Mouse (Mus musculus): ENCODE results near the gene Tapbp.
"Not testable (repeated sequence)": the region's sequence is repeated elsewhere in the genome, so short reads cannot be mapped to it uniquely, and the experiment has no call there.

Gene Tapbp

DNA sequence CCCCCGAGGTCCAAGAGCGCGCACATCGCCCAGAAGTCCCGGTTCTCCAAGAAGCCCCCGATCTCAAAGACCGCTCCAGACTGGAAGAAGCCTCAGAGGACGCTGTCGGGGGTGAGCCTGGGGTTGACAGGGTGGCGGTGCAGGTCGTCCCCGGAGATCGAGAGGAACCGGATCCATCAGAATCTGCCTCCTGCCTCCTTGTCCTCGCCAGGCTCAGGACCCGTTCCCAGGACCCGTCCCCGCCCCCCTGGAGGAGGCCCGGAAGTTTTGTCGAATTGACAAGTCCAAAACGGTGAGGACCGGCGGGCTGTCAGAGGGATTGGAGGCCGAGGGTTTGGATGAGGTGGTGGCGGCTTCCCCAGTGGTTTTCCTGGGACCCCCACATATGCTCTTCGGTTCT is 25.3 kb downstream of the Tapbp start:
- DNase-seq (ENCODE audit: extremely low read depth, insufficient read length, low spot score) = peak; percentile 60

DNA sequence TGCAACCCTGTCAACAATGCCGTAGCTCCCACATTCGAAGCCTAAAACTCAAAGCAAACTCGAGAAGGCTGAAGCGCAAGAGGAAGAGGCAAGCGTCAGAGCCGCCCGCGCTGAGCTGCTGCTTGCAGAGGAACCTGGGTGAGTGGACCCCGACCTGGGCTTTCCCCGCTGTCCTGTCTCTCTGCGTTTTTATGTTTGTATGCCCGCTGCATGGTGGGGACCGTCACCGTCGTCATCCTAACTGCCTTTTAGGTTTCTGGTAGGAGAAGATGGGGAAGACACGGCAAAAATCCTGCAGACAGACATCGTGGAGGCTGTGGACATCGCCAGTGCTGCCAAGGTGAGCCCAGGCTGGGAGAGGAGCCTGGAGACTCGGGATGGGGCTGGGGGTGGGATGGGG is 25.7 kb downstream of the Tapbp start:
- DNase-seq (ENCODE audit: extremely low read depth, insufficient read length, low spot score) = no peak

DNA sequence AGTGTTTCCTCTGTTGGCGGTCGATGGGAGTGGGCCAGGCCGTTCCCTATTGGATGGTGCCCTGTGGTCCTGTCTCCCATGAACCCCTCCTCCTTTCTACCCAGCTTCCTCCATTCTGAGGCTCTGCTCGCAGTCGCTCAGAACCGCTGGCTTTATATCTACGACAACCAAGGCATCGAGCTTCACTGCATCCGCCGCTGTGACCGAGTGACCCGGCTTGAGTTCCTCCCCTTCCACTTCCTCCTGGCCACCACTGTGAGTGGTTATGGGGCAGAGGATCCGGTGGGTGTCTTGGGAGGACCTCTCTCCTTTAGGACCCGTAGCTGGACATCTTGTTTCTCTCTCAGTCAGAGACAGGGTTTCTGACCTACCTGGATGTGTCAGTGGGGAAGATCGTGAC is 27.8 kb downstream of the Tapbp start:
- DNase-seq (ENCODE audit: extremely low read depth, insufficient read length, low spot score) = no peak

DNA sequence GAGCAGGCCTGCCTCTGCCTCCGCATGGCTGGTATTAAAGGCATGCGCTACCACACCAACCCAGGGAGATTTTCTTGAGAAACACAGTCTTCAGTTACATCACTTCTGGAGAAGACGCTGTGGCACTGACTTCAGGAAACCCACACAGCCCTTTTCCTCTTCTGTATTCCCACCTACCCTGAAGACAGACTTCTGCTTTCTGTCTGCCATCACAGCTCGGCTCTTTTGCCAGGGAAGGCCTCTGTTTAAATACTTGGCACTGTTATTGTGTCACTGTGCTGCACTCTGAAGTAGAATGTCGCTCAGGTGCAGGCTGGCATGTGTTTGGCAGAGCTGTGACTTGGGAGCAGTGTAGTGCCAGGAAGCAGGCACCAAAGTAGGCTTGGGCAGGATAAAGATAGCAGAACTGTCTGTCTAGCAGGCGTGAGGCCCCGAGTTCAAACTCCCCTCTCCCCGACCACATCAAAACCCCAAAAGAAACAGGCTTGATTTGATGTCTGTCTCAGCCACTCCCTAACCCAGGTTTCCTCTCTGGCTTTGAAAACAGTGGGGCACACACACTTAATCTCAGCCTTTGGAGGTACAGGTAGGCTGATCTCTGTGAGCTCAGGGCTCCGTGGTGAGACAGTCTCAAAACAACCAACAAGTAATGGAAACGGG is 31.9 kb downstream of the Tapbp start:
- DNase-seq (ENCODE audit: extremely low read depth, insufficient read length, low spot score) = no peak

DNA sequence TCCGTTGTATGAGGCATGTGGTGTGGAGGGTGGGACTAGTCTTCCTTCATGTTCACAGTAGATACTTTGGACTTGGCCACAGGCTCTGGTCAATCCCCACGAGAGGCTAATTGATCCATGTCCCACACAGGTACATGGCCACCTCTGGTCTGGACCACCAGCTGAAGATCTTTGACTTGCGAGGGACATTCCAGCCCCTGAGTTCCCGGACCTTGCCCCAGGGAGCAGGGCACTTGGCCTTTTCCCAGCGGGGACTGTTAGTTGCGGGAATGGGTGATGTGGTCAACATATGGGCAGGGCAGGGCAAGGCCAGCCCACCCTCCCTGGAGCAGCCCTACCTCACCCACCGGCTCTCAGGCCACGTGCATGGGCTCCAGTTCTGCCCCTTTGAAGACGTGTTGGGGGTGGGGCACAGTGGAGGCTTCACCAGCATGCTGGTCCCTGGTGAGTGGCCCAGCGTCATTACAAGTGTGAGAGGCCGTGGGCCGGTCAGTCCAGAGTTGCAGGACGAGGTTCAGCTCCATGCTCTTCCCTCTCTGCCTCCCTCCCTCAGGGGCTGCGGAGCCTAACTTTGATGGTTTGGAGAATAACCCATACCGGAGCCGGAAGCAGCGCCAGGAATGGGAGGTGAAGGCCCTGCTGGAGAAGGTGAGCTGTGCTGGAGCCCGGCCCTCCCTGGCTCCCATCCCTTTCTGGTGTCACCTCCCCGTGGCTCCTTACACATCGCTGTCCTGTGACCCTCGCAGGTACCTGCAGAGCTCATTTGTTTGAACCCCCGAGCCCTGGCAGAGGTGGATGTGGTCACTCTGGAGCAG is 32.6 kb downstream of the Tapbp start:
- no peak for DNase-seq (ENCODE audit: extremely low read depth, insufficient read length, low spot score)

DNA sequence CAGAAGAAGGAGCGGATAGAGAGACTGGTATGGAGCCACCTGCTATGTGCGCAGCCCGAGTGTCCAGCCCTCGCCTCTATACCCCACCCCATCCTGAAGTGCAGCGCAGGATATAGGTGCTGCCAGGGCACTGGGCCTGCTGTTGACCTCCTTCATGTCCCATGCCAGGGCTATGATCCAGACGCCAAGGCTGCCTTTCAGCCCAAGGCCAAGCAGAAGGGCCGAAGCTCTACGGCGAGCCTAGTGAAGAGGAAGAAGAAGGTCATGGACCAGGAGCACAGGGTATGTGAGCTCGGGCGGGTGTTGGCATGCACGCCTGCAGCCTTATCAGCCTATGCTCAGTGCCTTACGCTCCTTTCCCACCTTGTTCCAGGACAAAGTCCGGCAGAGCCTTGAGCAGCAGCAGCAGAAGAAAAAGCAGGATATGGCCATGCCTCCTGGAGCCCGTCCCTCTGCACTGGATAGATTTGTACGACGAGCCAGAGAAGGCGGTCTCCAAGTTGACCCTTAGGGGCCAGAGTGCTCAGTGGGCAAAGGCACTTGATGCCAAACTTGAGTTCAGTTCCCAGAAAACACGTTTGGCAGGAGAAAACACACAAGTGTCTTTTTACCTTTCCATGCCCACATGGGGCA is 33.3 kb downstream of the Tapbp start:
- no peak for DNase-seq (ENCODE audit: extremely low read depth, insufficient read length, low spot score)

DNA sequence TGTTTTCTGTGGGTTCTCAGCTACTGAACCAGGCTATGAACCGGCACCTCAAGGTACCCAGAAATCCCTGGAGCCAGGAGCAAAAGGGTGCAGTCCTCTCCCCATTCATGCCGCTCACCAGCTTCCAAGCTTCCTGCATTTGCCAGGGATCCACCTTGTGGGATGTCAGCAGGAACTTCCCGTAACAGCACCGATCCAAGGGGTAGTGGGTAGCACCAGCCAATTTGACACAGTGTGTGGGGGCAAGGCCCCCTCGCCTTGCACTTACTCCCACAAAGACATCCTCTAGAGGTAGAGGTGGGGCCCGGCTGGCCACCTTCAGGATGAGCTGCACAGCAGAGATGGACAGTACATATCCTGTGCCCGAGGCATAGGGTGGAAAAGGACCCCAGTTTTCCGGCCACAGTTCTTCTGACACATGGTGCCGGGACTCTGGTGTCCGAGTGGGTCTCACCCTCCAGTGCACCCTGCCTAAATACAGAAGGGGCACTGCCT is 34.5 kb downstream of the Tapbp start:
- DNase-seq (ENCODE audit: extremely low read depth, insufficient read length, low spot score) = no peak

DNA sequence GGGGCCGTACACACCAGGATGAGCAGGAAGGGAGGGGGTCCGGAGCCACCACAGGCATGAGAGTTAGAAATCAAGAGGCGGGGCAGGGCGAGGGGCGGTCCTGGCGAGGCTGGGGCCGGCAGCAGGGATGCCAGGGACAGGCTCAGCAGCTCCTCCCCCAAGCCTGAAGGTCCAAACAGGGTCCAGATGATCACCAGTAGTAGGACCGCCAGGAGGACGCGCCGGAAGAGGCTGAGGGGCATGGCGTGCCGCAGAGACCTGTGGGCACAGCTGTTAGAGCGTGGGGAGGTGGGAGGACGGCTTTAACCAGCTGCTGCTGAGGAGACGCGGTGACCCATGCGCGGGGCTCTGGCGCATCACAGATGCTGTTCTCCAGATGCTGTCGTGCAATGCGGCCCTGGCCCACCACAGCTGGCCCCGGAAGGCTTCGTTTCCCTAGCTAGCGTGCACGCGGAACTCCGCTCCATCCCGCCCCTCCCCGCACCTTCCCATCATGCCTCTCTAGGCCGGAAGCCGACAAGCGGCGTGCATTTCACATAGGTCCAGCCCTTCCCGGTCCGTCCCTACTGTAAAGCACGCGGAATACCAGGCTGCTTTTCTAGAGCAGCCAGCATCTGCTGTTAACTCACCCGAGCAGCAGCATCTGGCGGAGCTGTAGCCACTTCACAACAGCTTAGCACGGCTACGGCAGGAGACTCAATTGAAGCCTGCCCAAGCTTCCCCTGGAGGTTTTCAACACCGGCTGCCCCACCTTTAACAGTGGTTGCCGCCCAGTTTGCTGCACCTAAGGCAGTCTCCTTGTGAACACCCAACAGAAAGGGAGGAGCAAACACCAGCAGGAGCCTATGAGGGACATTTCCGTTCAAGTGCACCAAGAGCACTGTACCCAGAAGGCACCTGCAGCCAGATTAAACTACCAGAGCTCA is 35.6 kb downstream of the Tapbp start, which contains the start of gene B3galt4:
TSS of gene B3galt4 (minus strand) at position 468 of the 926 bp plus-strand sequence.
- peak; percentile 66 for DNase-seq (ENCODE audit: extremely low read depth, insufficient read length, low spot score)

DNA sequence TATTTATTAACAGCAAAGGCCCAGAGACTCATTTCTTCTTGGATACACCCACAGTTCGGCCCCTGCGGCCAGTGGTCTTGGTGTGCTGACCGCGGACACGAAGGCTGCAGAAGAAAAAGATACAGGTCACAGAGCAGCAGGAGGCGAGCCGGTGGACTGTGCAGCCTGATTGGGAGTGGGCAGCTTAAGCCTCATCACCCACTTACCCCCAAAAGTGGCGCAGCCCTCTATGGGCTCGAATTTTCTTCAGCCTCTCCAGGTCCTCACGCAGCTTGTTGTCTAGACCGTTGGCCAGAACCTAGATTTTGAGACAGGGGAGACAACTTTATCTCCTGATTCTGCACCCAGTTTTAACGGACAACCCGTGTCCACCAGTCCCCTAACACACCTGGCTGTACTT is 36.3 kb downstream of the Tapbp start:
- DNase-seq (ENCODE audit: extremely low read depth, insufficient read length, low spot score) = not testable (repeated sequence)

DNA sequence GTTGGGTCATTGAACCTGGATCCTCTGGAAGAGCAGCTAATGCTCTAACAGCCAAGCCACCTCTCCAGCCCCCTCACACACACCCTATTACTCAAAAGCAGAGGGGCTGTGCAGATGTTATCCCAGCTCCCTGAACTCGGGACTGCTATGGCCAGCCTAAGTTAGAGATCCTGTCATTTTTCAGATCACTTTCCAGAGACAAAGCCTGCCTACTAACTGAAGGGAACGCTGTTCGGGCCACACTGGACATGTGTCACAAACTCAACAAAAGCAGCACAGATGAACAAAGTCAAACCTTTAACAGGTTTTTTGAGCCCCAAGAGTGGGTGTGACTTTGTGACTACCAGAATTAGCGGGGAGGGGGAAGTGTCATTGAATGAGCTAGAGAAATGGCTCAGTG is 37.2 kb downstream of the Tapbp start:
- DNase-seq (ENCODE audit: extremely low read depth, insufficient read length, low spot score) = no peak

DNA sequence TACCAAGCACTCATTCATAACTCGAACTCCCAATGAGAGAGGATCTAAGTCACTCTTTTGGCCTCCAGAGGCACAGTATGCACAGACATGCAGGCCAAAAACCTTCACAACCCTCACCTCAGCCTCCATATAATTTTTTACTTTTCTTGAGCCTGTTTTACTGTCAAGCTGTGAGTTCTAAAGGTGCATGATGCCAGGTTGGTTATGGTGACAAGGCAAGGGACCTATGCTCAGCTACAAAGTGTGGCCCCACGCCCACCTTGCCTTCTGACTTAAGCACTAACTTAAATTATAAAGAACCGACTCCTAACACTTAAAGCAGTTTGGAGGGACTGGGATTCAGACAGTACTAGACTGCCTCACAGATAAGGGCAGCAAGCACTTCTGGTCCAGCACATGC is 37.6 kb downstream of the Tapbp start:
- DNase-seq (ENCODE audit: extremely low read depth, insufficient read length, low spot score) = no peak

DNA sequence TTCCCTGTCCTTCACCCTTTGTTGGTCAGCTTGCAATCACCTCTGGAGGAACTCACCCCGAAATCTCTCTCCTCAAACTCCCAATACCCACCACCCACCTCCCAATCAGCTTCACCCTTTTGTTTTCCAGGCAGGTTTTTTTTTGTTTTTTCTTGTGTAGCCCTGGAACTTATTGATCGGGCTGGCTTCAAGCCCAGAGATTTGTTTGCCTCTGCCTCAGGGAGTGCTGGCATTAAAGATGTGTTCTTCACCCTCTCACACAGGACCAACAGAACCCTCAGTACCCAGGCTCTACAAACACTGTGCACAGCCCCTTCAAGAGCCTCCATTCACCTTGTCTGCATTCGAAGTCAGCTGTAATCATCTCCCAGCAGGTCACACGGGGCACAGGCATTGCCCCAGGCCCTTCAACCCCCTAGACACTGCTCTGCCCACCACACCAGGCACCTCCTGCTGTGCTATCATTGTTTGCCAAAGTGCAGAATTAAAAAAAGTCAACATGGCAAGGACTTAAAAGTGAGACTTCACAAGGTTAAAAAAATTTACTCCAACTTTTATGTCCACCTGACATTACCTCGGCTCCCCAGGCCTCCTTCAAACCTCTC is 38.4 kb downstream of the Tapbp start:
- DNase-seq (ENCODE audit: extremely low read depth, insufficient read length, low spot score) = no peak

DNA sequence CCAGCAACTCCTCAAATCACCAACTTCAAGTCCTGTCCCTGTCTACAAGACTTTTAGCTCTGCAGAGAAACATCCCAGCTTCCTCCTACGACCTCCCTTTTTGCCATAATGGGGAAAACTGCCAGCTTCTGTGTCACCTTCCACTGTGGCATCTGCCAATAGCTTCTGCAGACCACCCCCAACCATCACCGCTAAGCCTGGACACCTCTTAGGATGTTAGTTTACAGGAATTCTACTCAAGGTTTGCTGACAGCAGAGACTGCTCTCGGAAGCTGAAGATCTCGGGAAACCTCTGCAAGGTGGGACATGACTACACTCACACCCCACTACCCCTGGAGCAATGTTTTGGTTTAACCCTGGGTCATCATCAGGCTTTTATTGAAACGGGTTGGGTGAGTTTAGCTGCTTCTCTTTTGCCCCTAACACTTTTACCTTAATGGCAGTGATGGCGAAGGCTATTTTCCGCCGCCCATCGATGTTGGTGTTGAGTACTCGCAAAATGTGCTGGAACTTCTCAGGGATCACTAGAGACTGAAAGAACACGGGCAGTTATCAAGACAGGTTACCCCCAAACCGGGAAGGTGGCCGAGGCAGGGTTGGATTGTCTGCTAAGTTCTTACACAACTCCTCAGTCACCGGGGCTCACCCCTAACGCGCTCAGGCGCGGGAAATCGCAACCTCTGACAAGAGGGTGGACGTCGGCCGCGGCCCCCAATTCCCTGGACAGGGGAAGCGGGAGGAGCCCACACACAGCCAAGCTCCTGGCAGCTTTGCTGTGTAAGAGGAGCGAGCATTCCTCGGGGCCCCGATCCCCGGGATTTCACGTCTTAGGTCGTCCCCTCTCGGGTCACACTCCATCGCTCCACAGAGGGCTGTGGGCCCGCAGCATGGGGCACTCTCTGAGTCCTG is 39.2 kb downstream of the Tapbp start:
- DNase-seq (ENCODE audit: extremely low read depth, insufficient read length, low spot score) = no peak

DNA sequence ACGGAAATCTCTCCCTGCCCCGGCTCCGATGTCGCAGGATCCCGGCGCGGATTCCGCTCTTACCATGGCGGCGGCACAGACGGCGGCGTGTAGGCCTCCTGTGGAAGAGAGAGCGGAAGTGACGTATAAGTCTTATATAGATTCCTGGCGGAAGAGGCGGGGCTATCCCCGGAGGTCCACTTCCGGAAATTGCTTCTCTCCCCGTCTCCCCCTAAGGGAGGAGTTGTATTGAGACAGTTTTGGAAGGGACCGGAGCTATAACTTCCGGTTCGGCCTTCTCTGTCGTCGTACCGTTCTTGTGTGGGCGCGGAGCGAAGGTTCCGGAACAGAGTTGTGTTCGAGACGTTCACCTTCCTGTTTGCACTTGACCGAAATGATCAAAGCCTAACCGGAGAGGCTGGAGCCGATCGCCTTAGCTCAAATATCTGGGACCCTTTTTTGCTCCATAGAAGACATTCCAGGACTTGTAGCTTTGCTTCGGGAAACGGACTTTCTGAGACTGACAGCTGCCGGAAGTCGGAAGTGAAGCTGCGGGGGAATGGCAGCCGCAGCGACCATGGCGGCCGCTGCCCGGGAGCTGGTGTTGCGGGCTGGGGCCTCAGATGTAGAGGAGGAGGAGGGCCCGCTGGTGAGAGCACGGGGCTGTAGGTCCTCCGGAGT is 40.0 kb downstream of the Tapbp start, which contains the start of the genes Vps52 and Rps18:
TSS of gene Vps52 (plus strand) at position 258 of the 660 bp plus-strand sequence.
TSS of gene Rps18 (minus strand) at position 447 of the 660 bp plus-strand sequence.
- DNase-seq (ENCODE audit: extremely low read depth, insufficient read length, low spot score) = peak; percentile 90

DNA sequence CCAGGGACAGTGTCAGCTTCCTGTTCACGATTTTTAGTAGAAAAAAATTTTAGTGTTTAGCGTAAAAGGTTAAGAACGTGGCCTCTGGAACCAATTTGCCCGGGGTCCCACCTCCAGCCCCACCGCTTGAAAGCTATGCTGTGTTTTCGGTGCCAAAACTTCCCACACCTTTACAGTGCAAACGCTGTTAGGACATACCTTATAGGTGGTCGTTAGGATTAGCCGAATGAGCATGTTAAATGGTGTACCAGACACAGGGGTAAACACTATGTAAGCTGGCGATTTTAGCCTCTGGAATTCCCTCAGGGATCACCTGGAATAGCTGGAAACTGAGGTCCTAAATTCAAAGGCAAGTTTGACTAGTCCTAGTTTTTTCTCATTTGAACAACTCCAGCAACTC is 40.6 kb downstream of the Tapbp start:
- DNase-seq (ENCODE audit: extremely low read depth, insufficient read length, low spot score) = no peak

DNA sequence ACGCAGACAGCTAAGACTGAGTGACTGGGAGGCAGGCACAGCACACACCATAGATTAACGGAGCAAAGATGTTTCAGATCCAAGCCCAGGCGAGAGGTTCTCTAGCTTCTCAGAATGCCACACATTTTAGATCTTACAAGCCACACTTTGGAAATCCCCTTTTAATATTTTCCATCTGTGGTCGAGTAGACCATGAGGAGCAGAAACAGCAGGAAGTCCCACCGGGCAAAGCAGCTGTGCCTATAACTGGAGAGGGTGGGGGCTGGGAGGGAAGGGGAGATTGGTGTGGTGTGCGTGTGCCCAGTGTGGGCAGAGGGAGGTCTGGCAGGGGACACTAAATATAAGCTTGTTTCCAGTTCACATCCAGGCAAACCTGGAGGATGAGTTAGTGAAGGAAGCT is 41.8 kb downstream of the Tapbp start:
- DNase-seq (ENCODE audit: extremely low read depth, insufficient read length, low spot score) = no peak

DNA sequence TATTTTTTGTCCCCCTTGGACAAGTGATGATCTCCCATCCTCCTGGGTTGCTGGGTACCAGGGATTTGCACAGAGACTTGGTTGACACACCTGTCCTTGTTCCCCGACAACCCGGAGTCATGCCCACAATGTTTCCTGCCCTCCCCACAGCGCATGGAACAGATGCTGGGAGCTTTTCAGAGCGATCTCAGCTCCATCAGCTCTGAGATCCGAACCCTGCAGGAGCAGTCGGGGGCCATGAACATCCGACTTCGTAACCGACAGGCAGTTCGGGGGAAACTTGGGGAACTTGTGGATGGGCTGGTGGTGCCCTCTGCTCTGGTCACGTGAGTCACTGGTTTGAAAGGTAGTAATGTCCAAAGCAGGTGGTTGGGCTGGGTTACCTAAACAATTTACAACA is 42.8 kb downstream of the Tapbp start:
- no peak for DNase-seq (ENCODE audit: extremely low read depth, insufficient read length, low spot score)

DNA sequence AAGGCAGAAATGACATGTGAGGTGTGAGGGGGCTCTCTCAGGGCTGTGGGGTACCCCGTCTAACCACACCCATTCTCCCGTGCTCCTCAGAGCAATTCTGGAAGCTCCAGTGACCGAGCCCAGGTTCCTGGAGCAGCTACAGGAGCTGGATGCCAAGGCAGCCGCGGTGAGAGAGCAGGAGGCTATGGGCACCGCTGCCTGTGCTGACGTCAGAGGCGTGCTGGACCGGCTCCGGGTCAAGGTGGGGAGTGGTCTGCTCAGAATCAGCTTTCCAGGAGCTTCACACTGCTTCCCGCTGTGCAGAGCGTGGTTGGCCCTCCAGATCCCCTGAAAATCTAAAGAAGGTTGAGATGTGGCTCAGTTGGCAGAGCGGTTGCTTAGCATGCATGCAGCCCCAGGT is 43.4 kb downstream of the Tapbp start:
- DNase-seq (ENCODE audit: extremely low read depth, insufficient read length, low spot score) = no peak
